In the genomic region with DNA sequence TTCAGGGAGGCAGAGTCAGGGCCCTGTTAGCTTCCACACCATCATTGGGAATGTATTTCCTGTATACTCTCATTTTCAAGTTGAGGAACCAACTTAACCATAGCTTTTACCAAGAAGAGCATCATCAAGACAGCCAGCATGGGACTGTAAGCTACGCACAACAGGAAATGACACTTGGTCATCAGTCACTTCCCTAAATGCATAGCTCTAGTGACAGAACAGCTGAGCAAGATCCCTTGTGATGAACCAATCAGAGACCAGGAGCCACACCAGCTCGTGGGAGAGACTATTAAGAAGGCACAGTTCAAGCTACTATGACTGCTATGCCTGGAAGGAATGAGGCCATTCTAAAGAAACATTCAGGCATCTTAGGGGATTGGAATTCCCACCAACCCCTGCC, we compare ENCODE assay signal across 20 mouse cellular contexts.
DNase-seq lines count a peak whose midpoint lies in the region; ATAC-seq and TF ChIP-seq lines count a peak whose summit lies in the region.
"Had no signal": no experiment of that assay in that cellular context is flagged by ENCODE, and none has a peak within 500 bp of the region (broad histone marks: within the 10 kb centered on the region; RNA-seq: fewer than 3 reads in every experiment).

No protein-coding gene starts in this region.

- no peaks in the 10 kb centered on the region for H3K79me2 ChIP-seq in macrophage (ENCODE audit: inconsistent target)
- H3K79me2 ChIP-seq in heart, adult 2 months (replicated peaks; ENCODE audit: control insufficient read depth, insufficient read depth, low read length) = no peaks in the 10 kb centered on the region

- peak overlapping the region; percentile 61 for H3K27ac ChIP-seq in macrophage
- H3K27ac ChIP-seq in heart, adult 2 months = no peak overlapping the region
- no peak overlapping the region for H3K27ac ChIP-seq in neural tube, embryonic 15.5 days (replicated peaks)
- H3K27ac ChIP-seq: limb, embryonic 12.5 days; midbrain, embryonic 12.5 days; stomach, embryonic 15.5 days had no signal

- TF ChIP-seq POLR2A in heart, adult 2 months (IDR thresholded peaks at IDR 0.05; ENCODE audit: insufficient read depth, low read depth, low read length) = no peak

- no peak for TF ChIP-seq CTCF in heart, adult 2 months (IDR thresholded peaks at IDR 0.05)

- H3K9ac ChIP-seq in heart, adult 2 months (ENCODE audit: low read depth, low read length) = no peak overlapping the region
- H3K9ac ChIP-seq in neural tube, embryonic 15.5 days (replicated peaks) = no peak overlapping the region
- H3K9ac ChIP-seq: limb, embryonic 12.5 days; midbrain, embryonic 12.5 days; stomach, embryonic 15.5 days had no signal

- 12% methylated on average over 2 of the region's 2 CpGs for WGBS in macrophage (ENCODE audit: missing documents)
- WGBS in heart, adult 2 months = 64% methylated on average over 2 of the region's 2 CpGs
- 68% methylated on average over 2 of the region's 2 CpGs for WGBS in neural tube, embryonic 15.5 days

- H3K4me1 ChIP-seq in heart, adult 2 months (ENCODE audit: control insufficient read depth, insufficient read depth, low read length) = no peaks in the 10 kb centered on the region; the same call in 1 of the 2 replicates
- H3K4me1 ChIP-seq in neural tube, embryonic 15.5 days = peaks cover 19% of the 10 kb centered on the region

- TF ChIP-seq EP300 in heart, adult 2 months (IDR thresholded peaks at IDR 0.05; ENCODE audit: insufficient read depth, low read depth, low read length) = no peak

- no peak for ATAC-seq in neural tube, embryonic 15.5 days (ENCODE audit: low FRiP score)
- ATAC-seq: intestine, postnatal 0 days had no signal

- DNase-seq in heart, adult 11 months = peak; percentile 88
- no peak for DNase-seq in heart, postnatal 25 days (ENCODE audit: low spot score)
- DNase-seq in 416B (ENCODE audit: low read depth) (peak; percentile 76), MEL-GATA-1-ER (ENCODE audit: extremely low read depth, low read depth) (peak; percentile 56)
- no peak for DNase-seq in retina, postnatal 1 day
- DNase-seq in heart, adult 2 months = no peak
- DNase-seq: adrenal gland, postnatal 36 days; cerebellum, postnatal 14 days; gastrocnemius, postnatal 14 days; kidney, postnatal 10 days; lung, adult 18-20 months; right cerebral cortex, postnatal 25 days; thymus, postnatal 25 days had no signal

- intact Hi-C loops in heart, postnatal 25 days (cut with DNase I) = loop anchor here (5.0 kb wide), 1 partner anchor 35 kb away; no protein-coding TSS in a partner anchor
- intact Hi-C loops in heart, adult 2 months (cut with DNase I) = no loop called here

- no peak overlapping the region for H3K4me2 ChIP-seq in neural tube, embryonic 15.5 days
- H3K4me2 ChIP-seq: heart, embryonic 11.5 days; limb, embryonic 12.5 days; midbrain, embryonic 12.5 days; stomach, embryonic 15.5 days had no signal

- H3K9me3 ChIP-seq in neural tube, embryonic 15.5 days (replicated peaks) = no peaks in the 10 kb centered on the region
- H3K9me3 ChIP-seq: limb, embryonic 12.5 days; midbrain, embryonic 12.5 days; stomach, embryonic 15.5 days had no signal

- no peaks in the 10 kb centered on the region for H3K27me3 ChIP-seq in heart, adult 2 months (ENCODE audit: control insufficient read depth, insufficient read depth, low read length)
- no peaks in the 10 kb centered on the region for H3K27me3 ChIP-seq in neural tube, embryonic 15.5 days (replicated peaks)
- H3K27me3 ChIP-seq: limb, embryonic 12.5 days; midbrain, embryonic 12.5 days; stomach, embryonic 15.5 days had no signal

- H3K4me3 ChIP-seq in macrophage (ENCODE audit: inconsistent target) = no peak overlapping the region
- no peak overlapping the region for H3K4me3 ChIP-seq in heart, adult 2 months
- H3K4me3 ChIP-seq in neural tube, embryonic 15.5 days (replicated peaks) = no peak overlapping the region
- H3K4me3 ChIP-seq: limb, embryonic 12.5 days; midbrain, embryonic 12.5 days; stomach, embryonic 15.5 days had no signal

- H3K36me3 ChIP-seq in macrophage (ENCODE audit: inconsistent target) = no peaks in the 10 kb centered on the region
- no peaks in the 10 kb centered on the region for H3K36me3 ChIP-seq in heart, adult 2 months (ENCODE audit: control insufficient read depth, insufficient read depth, low read length)
- H3K36me3 ChIP-seq in neural tube, embryonic 15.5 days = no peaks in the 10 kb centered on the region
- H3K36me3 ChIP-seq: limb, embryonic 12.5 days; midbrain, embryonic 12.5 days; stomach, embryonic 15.5 days had no signal

Comparison
In these comparisons a context has a peak if more than half of its experiments do, and no peak if none do; other contexts are left out.
1. DNase-seq: peak in heart, adult 11 months (single experiment), 416B (single experiment) and MEL-GATA-1-ER (single experiment); none in heart, postnatal 25 days (single experiment), retina, postnatal 1 day (single experiment) and heart, adult 2 months (0 of 2).